Mouse (Mus musculus) heart, postnatal 0 days (tissue): ENCODE data around the gene Galk1.
"Not testable (repeated sequence)": the region's sequence is repeated elsewhere in the genome, so short reads cannot be mapped to it uniquely, and the experiment has no call there.

Experiments
- CTCF ChIP-seq: IDR thresholded peaks from 2 replicates; pipeline ENCODE4 v1.5.1; 2016; ENCODE audit warnings: antibody characterized with exemption, control low read depth, low read depth
- EP300 ChIP-seq: IDR thresholded peaks from 2 replicates; pipeline ENCODE4 v1.6.1; 2016; ENCODE audit warnings: antibody characterized with exemption, low read depth

DNA sequence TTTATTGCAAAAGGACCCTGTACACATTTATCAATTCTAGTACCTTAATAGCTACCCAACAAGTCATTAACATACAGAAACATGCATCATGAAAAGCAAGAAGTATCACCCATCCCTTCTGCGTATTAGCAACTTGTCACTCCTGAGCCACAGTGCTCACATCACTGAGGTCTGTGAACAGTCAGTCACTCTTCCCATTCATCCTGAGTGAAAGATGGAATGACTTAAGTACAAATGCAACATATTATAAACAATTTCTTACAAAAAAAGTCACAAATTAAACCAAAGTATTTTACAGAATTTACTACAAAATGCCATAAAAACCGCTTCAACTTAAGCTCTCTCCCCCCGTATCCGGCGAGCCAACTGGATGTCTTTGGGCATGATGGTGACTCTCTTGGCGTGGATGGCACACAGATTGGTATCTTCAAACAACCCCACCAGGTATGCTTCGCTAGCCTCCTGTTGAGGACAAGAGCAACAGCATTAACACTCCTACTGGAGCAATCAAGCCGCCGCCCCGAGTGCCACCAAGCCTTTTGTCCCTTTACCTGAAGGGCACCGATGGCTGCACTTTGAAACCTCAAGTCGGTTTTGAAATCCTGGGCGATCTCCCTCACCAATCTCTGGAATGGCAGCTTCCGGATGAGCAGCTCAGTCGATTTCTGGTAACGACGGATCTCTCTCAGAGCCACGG lies 10.7 kb upstream of the Galk1 start:
- not testable (repeated sequence) for TF ChIP-seq CTCF, EP300
